ENCODE assay signal across 15 mouse cellular contexts in the genomic region with DNA sequence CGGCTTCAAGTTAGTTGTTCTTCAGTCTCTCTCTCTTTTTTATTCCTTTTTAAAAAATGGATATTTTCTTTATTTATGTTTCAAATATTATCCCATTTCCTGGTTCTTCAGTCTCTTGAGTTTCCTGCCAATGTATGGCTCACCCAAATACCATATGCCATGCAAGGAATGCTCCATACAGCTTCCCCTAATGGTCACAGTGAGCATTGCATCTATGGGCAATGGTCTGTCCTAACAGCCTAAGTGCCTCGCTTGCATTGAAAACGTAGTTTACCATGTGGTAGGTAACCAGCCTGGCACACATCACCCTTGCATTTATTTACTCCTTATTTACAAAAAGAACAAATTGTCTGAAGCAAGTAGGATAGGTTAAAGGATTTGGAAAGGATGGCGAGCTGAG.
"Had no signal": no experiment of that assay in that cellular context is flagged by ENCODE, and none has a peak within 500 bp of the region (broad histone marks: within the 10 kb centered on the region; RNA-seq: fewer than 3 reads in every experiment).

No protein-coding gene starts in this region.

- H3K4me3 ChIP-seq: kidney, embryonic 15.5 days; limb, embryonic 12.5 days; liver, embryonic 13.5 days; neural tube, embryonic 12.5 days had no signal

- H3K9ac ChIP-seq: kidney, embryonic 15.5 days; limb, embryonic 12.5 days; liver, embryonic 13.5 days; liver, postnatal 0 days; neural tube, embryonic 12.5 days had no signal

- H3K27ac ChIP-seq: kidney, embryonic 15.5 days; limb, embryonic 12.5 days; liver, embryonic 13.5 days; neural tube, embryonic 12.5 days had no signal

- H3K36me3 ChIP-seq: kidney, embryonic 15.5 days; limb, embryonic 12.5 days; liver, embryonic 13.5 days; neural tube, embryonic 12.5 days had no signal

- H3K4me1 ChIP-seq: liver, embryonic 13.5 days; neural tube, embryonic 12.5 days had no signal

- H3K9me3 ChIP-seq: kidney, embryonic 15.5 days; limb, embryonic 12.5 days; liver, embryonic 13.5 days; neural tube, embryonic 12.5 days had no signal

- H3K4me2 ChIP-seq: kidney, embryonic 15.5 days; limb, embryonic 12.5 days; liver, embryonic 13.5 days; neural tube, embryonic 12.5 days had no signal

- H3K27me3 ChIP-seq: kidney, embryonic 15.5 days; limb, embryonic 12.5 days; liver, embryonic 13.5 days; neural tube, embryonic 12.5 days had no signal

- ATAC-seq: liver, postnatal 0 days had no signal

- DNase-seq: kidney, postnatal 25 days; layer of hippocampus, adult 9-11 months; liver; liver, embryonic 13.5 days; liver, postnatal 0 days; lung, postnatal 36 days; midbrain, embryonic 14.5 days; retina, postnatal 1 day; right cerebral cortex, postnatal 4 days; spleen, adult 18-20 months; thymus, adult 2 months; thymus, postnatal 36 days had no signal
